Mouse (Mus musculus): ENCODE data around the gene Il24. TPM values are rescaled to one million over a fixed set of nuclear protein-coding genes. Genes with fewer than 3 reads are reported as not detected.

The Il24 gene
- polyA plus RNA-seq, 1 experiment: not detected

DNA sequence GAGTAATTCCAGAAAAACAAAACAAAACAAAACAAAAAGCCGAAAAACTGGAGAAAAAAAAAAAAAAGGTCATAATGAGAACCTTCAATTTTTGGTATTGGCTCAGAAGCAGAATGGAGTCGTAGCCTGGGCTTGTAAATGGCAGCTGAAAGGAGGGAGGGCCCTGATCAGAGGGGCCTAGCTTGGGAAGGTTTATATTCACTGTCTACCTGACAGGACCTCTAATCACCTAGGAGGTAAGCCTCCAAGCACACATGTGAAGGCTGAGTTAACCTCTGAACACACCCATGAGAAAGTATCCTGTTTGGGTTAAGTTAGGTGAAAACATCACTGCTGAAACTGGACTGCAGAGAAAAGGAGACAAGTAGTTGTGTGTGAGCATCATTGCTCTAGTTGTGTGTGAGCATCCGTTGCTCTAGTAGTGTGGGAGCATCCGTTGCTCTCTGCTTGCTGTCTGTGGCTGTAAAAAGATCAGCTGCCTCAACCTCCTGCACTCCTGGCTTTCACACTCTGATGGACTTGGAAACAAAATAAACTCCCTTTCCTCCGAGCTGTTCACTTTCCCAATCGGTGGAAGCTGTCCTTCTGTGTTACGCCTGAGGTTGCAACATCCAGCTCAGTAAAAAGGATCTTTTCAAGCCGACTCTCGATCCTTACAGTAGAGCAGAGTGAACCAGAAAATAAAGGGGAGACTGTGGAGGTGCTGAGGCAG lies 6.2 kb upstream of the Il24 start:
- Histone ChIP-seq H3K27me3 (ENCODE audit: control insufficient read depth, insufficient read depth, low read length) (no peaks in the 10 kb centered on the region), H3K36me3 (ENCODE audit: control insufficient read depth, insufficient read depth, low read length) (no peaks in the 10 kb centered on the region), H3K4me1 (ENCODE audit: control insufficient read depth, insufficient read depth, low read length) (no peaks in the 10 kb centered on the region), H3K27ac (ENCODE audit: control insufficient read depth, insufficient read depth, low read depth, low read length) (no peak overlapping the region), H3K4me3 (ENCODE audit: control insufficient read depth, low read depth, low read length) (no peak overlapping the region)
- TF ChIP-seq POLR2A (IDR thresholded peaks at IDR 0.05; ENCODE audit: control insufficient read depth, low read depth, low read length) (no peak), CTCF (IDR thresholded peaks at IDR 0.05; ENCODE audit: control insufficient read depth, insufficient read depth, insufficient replicate concordance, low read depth, low read length) (no peak)

DNA sequence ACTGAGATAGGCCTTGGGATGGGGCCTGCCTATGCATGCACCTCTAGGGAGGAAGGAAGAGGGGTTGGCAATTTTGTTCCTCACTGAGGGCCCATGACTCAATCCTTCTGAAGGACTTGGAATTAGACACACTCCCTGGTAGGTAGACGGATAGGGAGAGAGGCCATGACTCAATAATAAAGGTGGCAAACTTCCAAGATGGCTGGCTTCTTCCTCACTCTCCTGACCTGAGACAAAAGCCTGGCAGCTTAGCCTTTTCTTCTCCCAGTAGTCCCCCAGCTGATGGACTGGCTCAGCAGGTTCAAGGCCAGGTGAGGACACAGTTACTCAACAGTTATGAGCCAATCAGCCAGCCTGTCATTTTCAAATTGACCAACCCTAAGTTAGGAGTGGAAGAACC lies 5.2 kb upstream of the Il24 start:
- H3K4me3 ChIP-seq (ENCODE audit: control insufficient read depth, low read depth, low read length): no peak overlapping the region
- H3K27me3 ChIP-seq (ENCODE audit: control insufficient read depth, insufficient read depth, low read length): no peaks in the 10 kb centered on the region
- H3K4me1 ChIP-seq (ENCODE audit: control insufficient read depth, insufficient read depth, low read length): no peaks in the 10 kb centered on the region
- no peak for TF ChIP-seq POLR2A (IDR thresholded peaks at IDR 0.05; ENCODE audit: control insufficient read depth, low read depth, low read length)
- no peaks in the 10 kb centered on the region for H3K36me3 ChIP-seq (ENCODE audit: control insufficient read depth, insufficient read depth, low read length)
- H3K27ac ChIP-seq (ENCODE audit: control insufficient read depth, insufficient read depth, low read depth, low read length): no peak overlapping the region

GRCm38 (mm10) chr1:130883146-130883545 lies 4.1 kb downstream of the Il24 start:
- no peaks in the 10 kb centered on the region; the same call in 1 of the 2 replicates for H3K27me3 ChIP-seq (ENCODE audit: control insufficient read depth, insufficient read depth, low read length)
- H3K27ac ChIP-seq (ENCODE audit: control insufficient read depth, insufficient read depth, low read depth, low read length): no peak overlapping the region
- no peak overlapping the region for H3K4me3 ChIP-seq (ENCODE audit: control insufficient read depth, low read depth, low read length)
- H3K36me3 ChIP-seq (ENCODE audit: control insufficient read depth, insufficient read depth, low read length): no peaks in the 10 kb centered on the region
- H3K4me1 ChIP-seq (ENCODE audit: control insufficient read depth, insufficient read depth, low read length): peaks cover 3% of the 10 kb centered on the region
- TF ChIP-seq CTCF (IDR thresholded peaks at IDR 0.05; ENCODE audit: control insufficient read depth, insufficient read depth, insufficient replicate concordance, low read depth, low read length) (no peak), POLR2A (IDR thresholded peaks at IDR 0.05; ENCODE audit: control insufficient read depth, low read depth, low read length) (no peak)

DNA sequence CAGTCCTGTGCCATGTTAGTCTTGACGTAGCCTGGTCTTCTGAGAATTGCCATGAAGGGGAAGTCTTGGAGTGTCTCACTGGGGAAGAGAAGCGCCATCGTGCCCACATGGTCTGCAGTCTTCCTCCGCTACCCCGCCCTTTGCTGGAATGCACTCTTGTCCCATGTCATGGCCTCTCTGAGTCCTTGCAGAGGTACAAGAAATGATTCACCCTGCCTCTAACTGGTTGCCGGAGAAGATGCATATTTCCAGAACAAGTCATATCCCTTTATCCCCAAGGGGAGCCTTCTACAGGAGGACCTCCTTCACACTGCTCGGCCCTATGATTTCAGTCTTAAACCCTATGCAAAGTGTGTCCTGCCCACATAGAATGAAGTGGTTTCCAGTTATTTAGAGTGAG lies 7.3 kb downstream of the Il24 start:
- Histone ChIP-seq H3K27ac (ENCODE audit: control insufficient read depth, insufficient read depth, low read depth, low read length) (no peak overlapping the region), H3K27me3 (ENCODE audit: control insufficient read depth, insufficient read depth, low read length) (peaks cover 2% of the 10 kb centered on the region), H3K4me1 (ENCODE audit: control insufficient read depth, insufficient read depth, low read length) (peaks cover 9% of the 10 kb centered on the region), H3K36me3 (ENCODE audit: control insufficient read depth, insufficient read depth, low read length) (no peaks in the 10 kb centered on the region), H3K4me3 (ENCODE audit: control insufficient read depth, low read depth, low read length) (no peak overlapping the region)
- TF ChIP-seq POLR2A (IDR thresholded peaks at IDR 0.05; ENCODE audit: control insufficient read depth, low read depth, low read length) (no peak), CTCF (IDR thresholded peaks at IDR 0.05; ENCODE audit: control insufficient read depth, insufficient read depth, insufficient replicate concordance, low read depth, low read length) (no peak)

- Histone ChIP-seq H3K4me1 (ENCODE audit: control insufficient read depth, insufficient read depth, low read length) (peaks cover 9% of the 10 kb centered on the region), H3K36me3 (ENCODE audit: control insufficient read depth, insufficient read depth, low read length) (no peaks in the 10 kb centered on the region), H3K4me3 (ENCODE audit: control insufficient read depth, low read depth, low read length) (peak overlapping the region; percentile 73), H3K27ac (ENCODE audit: control insufficient read depth, insufficient read depth, low read depth, low read length) (no peak overlapping the region), H3K27me3 (ENCODE audit: control insufficient read depth, insufficient read depth, low read length) (peaks cover 2% of the 10 kb centered on the region)
- TF ChIP-seq CTCF (IDR thresholded peaks at IDR 0.05; ENCODE audit: control insufficient read depth, insufficient read depth, insufficient replicate concordance, low read depth, low read length) (no peak), POLR2A (IDR thresholded peaks at IDR 0.05; ENCODE audit: control insufficient read depth, low read depth, low read length) (no peak)
Measured at GRCm38 (mm10) chr1:130877889-130878614, 9.2 kb downstream of the Il24 start.

DNA sequence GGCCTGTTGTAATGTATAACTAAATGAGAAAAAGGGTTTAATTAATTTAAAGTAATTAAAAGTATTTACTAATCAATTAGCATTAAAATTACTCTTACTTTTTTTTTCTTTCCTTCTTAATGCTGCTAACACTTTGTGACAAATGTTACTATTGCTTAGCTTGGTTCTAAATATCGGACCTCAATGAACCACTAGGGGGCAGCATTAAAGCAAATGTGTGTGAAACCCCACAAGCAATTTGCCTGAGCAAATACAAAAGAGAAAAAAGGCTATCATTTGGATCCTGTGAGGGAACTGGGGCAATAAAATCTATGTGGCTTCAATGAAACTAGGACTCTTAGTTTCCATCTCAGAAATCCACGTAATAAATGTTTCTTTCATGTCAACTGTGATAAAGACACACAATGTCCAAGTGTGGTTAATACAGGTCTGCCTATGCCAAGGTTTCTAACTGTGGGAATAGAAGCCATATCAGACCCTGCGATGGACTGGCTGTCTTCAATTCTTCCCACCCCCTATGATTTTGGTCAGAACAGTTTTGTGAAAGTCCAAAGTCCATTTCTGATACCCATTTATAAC lies 10.2 kb downstream of the Il24 start:
- H3K36me3 ChIP-seq (ENCODE audit: control insufficient read depth, insufficient read depth, low read length): no peaks in the 10 kb centered on the region
- TF ChIP-seq CTCF (IDR thresholded peaks at IDR 0.05; ENCODE audit: control insufficient read depth, insufficient read depth, insufficient replicate concordance, low read depth, low read length) (no peak), POLR2A (IDR thresholded peaks at IDR 0.05; ENCODE audit: control insufficient read depth, low read depth, low read length) (no peak)
- no peak overlapping the region for H3K4me3 ChIP-seq (ENCODE audit: control insufficient read depth, low read depth, low read length)
- H3K27ac ChIP-seq (ENCODE audit: control insufficient read depth, insufficient read depth, low read depth, low read length): no peak overlapping the region
- H3K27me3 ChIP-seq (ENCODE audit: control insufficient read depth, insufficient read depth, low read length): peaks cover 2% of the 10 kb centered on the region
- H3K4me1 ChIP-seq (ENCODE audit: control insufficient read depth, insufficient read depth, low read length): peaks cover 9% of the 10 kb centered on the region

DNA sequence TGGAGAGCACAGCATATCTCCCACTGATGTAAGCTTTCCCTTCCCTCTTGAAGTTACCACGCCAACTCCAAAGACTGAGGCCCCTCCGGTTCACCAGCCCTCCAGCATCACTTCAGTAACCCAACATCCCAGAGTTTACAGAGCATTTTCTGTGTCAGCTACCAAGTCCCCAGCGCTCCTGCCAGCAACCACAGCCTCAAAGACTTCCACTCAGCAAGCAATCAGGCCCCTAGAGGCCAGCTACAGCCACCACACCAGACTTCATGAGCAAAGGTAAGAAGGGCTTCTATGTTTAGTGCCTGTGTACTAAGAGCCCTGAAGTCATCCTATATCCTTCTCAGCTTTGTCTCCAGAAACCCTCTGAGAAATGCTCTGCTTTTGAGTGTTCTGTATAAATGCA lies 11.3 kb downstream of the Il24 start:
- no peaks in the 10 kb centered on the region for H3K36me3 ChIP-seq (ENCODE audit: control insufficient read depth, insufficient read depth, low read length)
- peaks cover 9% of the 10 kb centered on the region for H3K4me1 ChIP-seq (ENCODE audit: control insufficient read depth, insufficient read depth, low read length)
- H3K4me3 ChIP-seq (ENCODE audit: control insufficient read depth, low read depth, low read length): no peak overlapping the region
- TF ChIP-seq CTCF (IDR thresholded peaks at IDR 0.05; ENCODE audit: control insufficient read depth, insufficient read depth, insufficient replicate concordance, low read depth, low read length) (no peak), POLR2A (IDR thresholded peaks at IDR 0.05; ENCODE audit: control insufficient read depth, low read depth, low read length) (no peak)
- H3K27me3 ChIP-seq (ENCODE audit: control insufficient read depth, insufficient read depth, low read length): peaks cover 2% of the 10 kb centered on the region
- H3K27ac ChIP-seq (ENCODE audit: control insufficient read depth, insufficient read depth, low read depth, low read length): no peak overlapping the region
